Mouse (Mus musculus) neural tube, embryonic 12.5 days (tissue): ENCODE data around the gene Onecut3. TPM values are rescaled to one million over a fixed set of nuclear protein-coding genes. Genes with fewer than 3 reads are reported as not detected.
A peak's percentile ranks its signal among the peaks of the same experiment; 100 is the strongest.

Source experiments
- ATAC-seq: fragments of 200-750 bp; cut with Nextera tagmentation; 2 replicates; pipeline ENCODE4 v1.8.0; 2017; ENCODE audit warnings: low read depth, mild to moderate bottlenecking, moderate TSS enrichment, moderate library complexity; ENCODE audit not compliant: low FRiP score
- H3K27ac ChIP-seq: fragments of 300-500 bp; sonication (generic); 2 replicates; pipeline ENCODE4 v1.5.1; 2016
- H3K27me3 ChIP-seq: fragments of 300-500 bp; sonication (generic); replicated peaks from 2 replicates; pipeline ENCODE4 v1.6.1; 2016; ENCODE audit warnings: mild to moderate bottlenecking
- H3K36me3 ChIP-seq: fragments of 300-500 bp; sonication (generic); 2 replicates; pipeline ENCODE4 v1.6.1; 2016; ENCODE audit warnings: mild to moderate bottlenecking
- H3K4me1 ChIP-seq: fragments of 300-500 bp; sonication (generic); 2 replicates; pipeline ENCODE4 v1.6.1; 2016
- H3K4me2 ChIP-seq: fragments of 300-500 bp; sonication (generic); replicated peaks from 2 replicates; pipeline ENCODE4 v1.6.1; 2016; ENCODE audit warnings: mild to moderate bottlenecking
- H3K4me3 ChIP-seq: fragments of 300-500 bp; sonication (generic); 2 replicates; pipeline ENCODE4 v1.5.1; 2016
- H3K9ac ChIP-seq: fragments of 300-500 bp; sonication (generic); 2 replicates; pipeline ENCODE4 v1.6.1; 2016; ENCODE audit warnings: mild to moderate bottlenecking
- H3K9me3 ChIP-seq: fragments of 300-500 bp; sonication (generic); 2 replicates; pipeline ENCODE4 v1.6.1; 2016; ENCODE audit warnings: mild to moderate bottlenecking
- WGBS: fragments of 180-500 bp; shearing (Covaris S2); methylation state at CpG from one replicate; pipeline ENCODE4 v1.1.7; 2016; 5-methylcytosine and 5-hydroxymethylcytosine counted together
- polyA plus RNA-seq: library from polyadenylated mRNA; unstranded; fragments of >200 nt; fragmentation: Nextera tagmentation; extraction: Ambion mirVana; gene quantifications from 2 replicates; pipeline ENCODE4 v1.2.1, GENCODE M21; 2016

The Onecut3 gene
- polyA plus RNA-seq, 1 experiment from 2014 or later: 1.0 TPM

- Histone ChIP-seq H3K36me3 (peaks cover 30% of the 10 kb centered on the region), H3K4me3 (no peak within 1 kb of the TSS), H3K27me3 (peaks cover 50% of the 10 kb centered on the region), H3K9me3 (no peaks in the 10 kb centered on the region), H3K4me2 (peak within 1 kb of the TSS; percentile 49), H3K9ac (no peak within 1 kb of the TSS), H3K4me1 (no peaks in the 10 kb centered on the region; the same call in none of the 2 replicates), H3K27ac (no peak within 1 kb of the TSS)
- ATAC-seq: peak; percentile 70
- WGBS: 1% methylated on average over 30 of the region's 30 CpGs
Observed at GRCm38 (mm10) chr10:80538710-80539394, 44.2 kb downstream of the Onecut3 start, which contains the start of gene Atp8b3. Gene Atp8b3 (minus strand): TSS chr10:80539124.

- H3K36me3 ChIP-seq: peaks cover 36% of the 10 kb centered on the region
- H3K27ac ChIP-seq: no peak overlapping the region
- WGBS: 50% methylated on average over 5 of the region's 5 CpGs
- H3K9ac ChIP-seq: no peak overlapping the region
- no peak overlapping the region for H3K4me3 ChIP-seq
- no peaks in the 10 kb centered on the region for H3K9me3 ChIP-seq
- H3K4me2 ChIP-seq: no peak overlapping the region
- no peaks in the 10 kb centered on the region; the same call in none of the 2 replicates for H3K4me1 ChIP-seq
- no peak for ATAC-seq
- H3K27me3 ChIP-seq: peaks cover 44% of the 10 kb centered on the region
Observed at GRCm38 (mm10) chr10:80539493-80539892, 44.9 kb downstream of the Onecut3 start.

- Histone ChIP-seq H3K9me3 (no peaks in the 10 kb centered on the region), H3K36me3 (peaks cover 79% of the 10 kb centered on the region), H3K27ac (no peak overlapping the region), H3K4me3 (no peak overlapping the region), H3K27me3 (peaks cover 3% of the 10 kb centered on the region), H3K4me2 (no peak overlapping the region), H3K9ac (no peak overlapping the region), H3K4me1 (no peaks in the 10 kb centered on the region; the same call in 1 of the 2 replicates)
- no peak for ATAC-seq
- 95% methylated on average over 14 of the region's 14 CpGs for WGBS
Observed at GRCm38 (mm10) chr10:80543873-80544272, 49.2 kb downstream of the Onecut3 start.

GRCm38 (mm10) chr10:80545590-80545989, 51.0 kb downstream of the Onecut3 start:
- no peak overlapping the region for H3K27ac ChIP-seq
- H3K9ac ChIP-seq: no peak overlapping the region
- peaks cover 96% of the 10 kb centered on the region for H3K36me3 ChIP-seq
- no peak overlapping the region for H3K4me2 ChIP-seq
- no peak for ATAC-seq
- H3K9me3 ChIP-seq: no peaks in the 10 kb centered on the region
- H3K27me3 ChIP-seq: no peaks in the 10 kb centered on the region
- H3K4me3 ChIP-seq: no peak overlapping the region
- WGBS: 92% methylated on average over 8 of the region's 8 CpGs
- no peaks in the 10 kb centered on the region for H3K4me1 ChIP-seq

GRCm38 (mm10) chr10:80546945-80547344, 52.3 kb downstream of the Onecut3 start:
- no peak overlapping the region for H3K9ac ChIP-seq
- no peaks in the 10 kb centered on the region for H3K4me1 ChIP-seq
- ATAC-seq: no peak
- no peaks in the 10 kb centered on the region for H3K27me3 ChIP-seq
- no peak overlapping the region for H3K4me2 ChIP-seq
- 97% methylated on average over 4 of the region's 4 CpGs for WGBS
- no peaks in the 10 kb centered on the region for H3K9me3 ChIP-seq
- no peak overlapping the region for H3K4me3 ChIP-seq
- H3K36me3 ChIP-seq: peaks cover 89% of the 10 kb centered on the region
- no peak overlapping the region for H3K27ac ChIP-seq

GRCm38 (mm10) chr10:80547539-80547938, 52.9 kb downstream of the Onecut3 start:
- no peak overlapping the region for H3K9ac ChIP-seq
- no peak for ATAC-seq
- H3K4me3 ChIP-seq: no peak overlapping the region
- WGBS: 93% methylated on average over 15 of the region's 15 CpGs
- no peak overlapping the region for H3K27ac ChIP-seq
- peaks cover 83% of the 10 kb centered on the region for H3K36me3 ChIP-seq
- H3K4me2 ChIP-seq: no peak overlapping the region
- H3K27me3 ChIP-seq: no peaks in the 10 kb centered on the region
- H3K9me3 ChIP-seq: no peaks in the 10 kb centered on the region
- H3K4me1 ChIP-seq: no peaks in the 10 kb centered on the region

GRCm38 (mm10) chr10:80548428-80549006, 53.9 kb downstream of the Onecut3 start:
- Histone ChIP-seq H3K9ac (no peak overlapping the region), H3K4me3 (no peak overlapping the region), H3K27ac (no peak overlapping the region), H3K4me1 (no peaks in the 10 kb centered on the region), H3K36me3 (peaks cover 73% of the 10 kb centered on the region), H3K9me3 (no peaks in the 10 kb centered on the region), H3K4me2 (no peak overlapping the region), H3K27me3 (no peaks in the 10 kb centered on the region)
- 75% methylated on average over 10 of the region's 10 CpGs for WGBS
- peak; percentile 73 for ATAC-seq

GRCm38 (mm10) chr10:80549279-80549678, 54.6 kb downstream of the Onecut3 start:
- Histone ChIP-seq H3K4me2 (no peak overlapping the region), H3K4me1 (no peaks in the 10 kb centered on the region), H3K9ac (no peak overlapping the region), H3K9me3 (no peaks in the 10 kb centered on the region), H3K36me3 (peaks cover 66% of the 10 kb centered on the region), H3K4me3 (no peak overlapping the region), H3K27ac (no peak overlapping the region), H3K27me3 (no peaks in the 10 kb centered on the region)
- WGBS: 93% methylated on average over 21 of the region's 21 CpGs
- no peak for ATAC-seq

GRCm38 (mm10) chr10:80552364-80552763, 57.7 kb downstream of the Onecut3 start:
- H3K27me3 ChIP-seq: no peaks in the 10 kb centered on the region
- no peak for ATAC-seq
- H3K4me2 ChIP-seq: no peak overlapping the region
- H3K9ac ChIP-seq: no peak overlapping the region
- H3K9me3 ChIP-seq: no peaks in the 10 kb centered on the region
- H3K27ac ChIP-seq: no peak overlapping the region
- no peak overlapping the region for H3K4me3 ChIP-seq
- peaks cover 5% of the 10 kb centered on the region; the same call in 1 of the 2 replicates for H3K4me1 ChIP-seq
- H3K36me3 ChIP-seq: peaks cover 35% of the 10 kb centered on the region
- 66% methylated on average over 9 of the region's 9 CpGs for WGBS

GRCm38 (mm10) chr10:80553575-80553974, 58.9 kb downstream of the Onecut3 start:
- no peak overlapping the region for H3K27ac ChIP-seq
- H3K36me3 ChIP-seq: peaks cover 23% of the 10 kb centered on the region
- WGBS: 90% methylated on average over 8 of the region's 8 CpGs
- H3K4me1 ChIP-seq: peaks cover 15% of the 10 kb centered on the region
- no peak overlapping the region for H3K9ac ChIP-seq
- no peaks in the 10 kb centered on the region for H3K9me3 ChIP-seq
- no peaks in the 10 kb centered on the region for H3K27me3 ChIP-seq
- ATAC-seq: no peak
- no peak overlapping the region for H3K4me2 ChIP-seq
- no peak overlapping the region for H3K4me3 ChIP-seq

GRCm38 (mm10) chr10:80553997-80554396, 59.4 kb downstream of the Onecut3 start:
- WGBS: 92% methylated on average over 6 of the region's 6 CpGs

GRCm38 (mm10) chr10:80557346-80557965, 62.8 kb downstream of the Onecut3 start:
- no peaks in the 10 kb centered on the region for H3K27me3 ChIP-seq
- no peak overlapping the region for H3K9ac ChIP-seq
- H3K4me1 ChIP-seq: peaks cover 34% of the 10 kb centered on the region
- no peak for ATAC-seq
- WGBS: 37% methylated on average over 5 of the region's 5 CpGs
- H3K9me3 ChIP-seq: no peaks in the 10 kb centered on the region
- H3K4me2 ChIP-seq: no peak overlapping the region; the same call in 1 of the 2 replicates
- no peak overlapping the region for H3K4me3 ChIP-seq
- no peaks in the 10 kb centered on the region for H3K36me3 ChIP-seq
- H3K27ac ChIP-seq: no peak overlapping the region

More at GRCm38 (mm10) chr10:80553997-80554396, 59.4 kb downstream of the Onecut3 start:
- Histone ChIP-seq H3K27me3 (no peaks in the 10 kb centered on the region), H3K4me2 (no peak overlapping the region), H3K36me3 (peaks cover 19% of the 10 kb centered on the region), H3K9ac (no peak overlapping the region), H3K4me3 (no peak overlapping the region), H3K9me3 (no peaks in the 10 kb centered on the region), H3K27ac (no peak overlapping the region), H3K4me1 (peaks cover 15% of the 10 kb centered on the region)
- ATAC-seq: no peak
